Mouse (Mus musculus) ES-E14 (cell line): ENCODE measurements around the gene Cygb.

Experiments used
- CHD2 ChIP-seq: IDR thresholded peaks from 2 replicates; pipeline ENCODE4 v1.6.1; 2014; ENCODE audit warnings: mild to moderate bottlenecking, low read depth, low read length, inconsistent platforms
- HCFC1 ChIP-seq: IDR thresholded peaks from 2 replicates; pipeline ENCODE4 v1.6.1; 2012; ENCODE audit warnings: low read length, inconsistent platforms, borderline replicate concordance; ENCODE audit not compliant: insufficient read depth
- MAFK ChIP-seq: IDR thresholded peaks from 2 replicates; pipeline ENCODE4 v1.6.1; 2014; ENCODE audit warnings: mild to moderate bottlenecking, low read depth, low read length, inconsistent platforms; ENCODE audit not compliant: insufficient read depth
- ZC3H11A ChIP-seq: IDR thresholded peaks from 2 replicates; pipeline ENCODE4 v1.6.1; 2012; ENCODE audit warnings: low read depth, mild to moderate bottlenecking, inconsistent platforms, low read length, borderline replicate concordance
- ZNF384 ChIP-seq: IDR thresholded peaks from 2 replicates; pipeline ENCODE4 v1.6.1; 2012; ENCODE audit warnings: low read depth, low read length, inconsistent platforms

GRCm38 (mm10) chr11:116690701-116691575 lies 36.8 kb upstream of the Cygb start:
- TF ChIP-seq MAFK (no peak), HCFC1 (no peak), CHD2 (no peak), ZNF384 (no peak), ZC3H11A (no peak)
